Mouse (Mus musculus) stomach, postnatal 0 days (tissue): ENCODE data around the gene Ptprg.

Source experiments
- CTCF ChIP-seq: IDR thresholded peaks from 2 replicates; pipeline ENCODE4 v1.5.1; 2016; ENCODE audit warnings: antibody characterized with exemption, low read depth, mild to moderate bottlenecking, moderate library complexity
- EP300 ChIP-seq: optimal IDR thresholded peaks from 2 replicates; pipeline ENCODE3; 2016; ENCODE audit warnings: antibody characterized with exemption

GRCm38 (mm10) chr14:11569734-11570133 is 16.4 kb downstream of the Ptprg start:
- TF ChIP-seq CTCF (no peak), EP300 (no peak)
